In genomic region chr9:60407374-60407773, GRCm38 (mm10) we compare ENCODE assay signal across 15 mouse cellular contexts.
DNase-seq lines count a peak whose midpoint lies in the region; ATAC-seq and TF ChIP-seq lines count a peak whose summit lies in the region.
"Had no signal": no experiment of that assay in that cellular context is flagged by ENCODE, and none has a peak within 500 bp of the region (broad histone marks: within the 10 kb centered on the region; RNA-seq: fewer than 3 reads in every experiment).

No protein-coding gene starts in this region.

- H3K4me1 ChIP-seq in neural tube, embryonic 11.5 days (ENCODE audit: control insufficient read depth, insufficient read depth, low read length), result peaks cover 9% of the 10 kb centered on the region; the same call in 1 of the 2 replicates
- H3K4me1 ChIP-seq in neural tube, embryonic 15.5 days, result peaks cover 5% of the 10 kb centered on the region
- peaks cover 55% of the 10 kb centered on the region for H3K4me1 ChIP-seq in embryonic facial prominence, embryonic 10.5 days
- H3K4me1 ChIP-seq in olfactory bulb, adult 2 months (ENCODE audit: control insufficient read depth, insufficient read depth, low read length), result no peaks in the 10 kb centered on the region; the same call in 1 of the 2 replicates
- peaks cover 10% of the 10 kb centered on the region for H3K4me1 ChIP-seq in intestine, embryonic 16.5 days (ENCODE audit: control insufficient read depth, insufficient read depth, low read length)

- no peaks in the 10 kb centered on the region for H3K9me3 ChIP-seq in neural tube, embryonic 11.5 days (ENCODE audit: control insufficient read depth, low read length)
- H3K9me3 ChIP-seq in neural tube, embryonic 15.5 days (replicated peaks), result no peaks in the 10 kb centered on the region
- H3K9me3 ChIP-seq in embryonic facial prominence, embryonic 10.5 days, result no peaks in the 10 kb centered on the region
- no peaks in the 10 kb centered on the region for H3K9me3 ChIP-seq in intestine, embryonic 16.5 days (ENCODE audit: control insufficient read depth, low read length)
- H3K9me3 ChIP-seq: heart, embryonic 13.5 days; liver, embryonic 13.5 days; neural tube, embryonic 13.5 days had no signal

- DNase-seq in gastrocnemius, postnatal 14 days, result peak; percentile 19
- no peak for DNase-seq in gastrocnemius, postnatal 4 days (ENCODE audit: low spot score in 2 of 2)
- peak; percentile 21 for DNase-seq in neural tube, embryonic 11.5 days (ENCODE audit: low spot score)
- DNase-seq in embryonic facial prominence, embryonic 10.5 days (ENCODE audit: low spot score), result peak; percentile 66
- DNase-seq: cerebellum, adult 9-11 months; kidney, adult 18-20 months; layer of hippocampus, adult 9-11 months; liver, embryonic 13.5 days had no signal

- ATAC-seq in neural tube, embryonic 11.5 days (ENCODE audit: insufficient read depth, low FRiP score, low TSS enrichment), result no peak
- no peak for ATAC-seq in neural tube, embryonic 15.5 days (ENCODE audit: low FRiP score)
- ATAC-seq in intestine, embryonic 16.5 days, result no peak
- ATAC-seq in cerebellum, adult (ENCODE audit: insufficient number of reproducible peaks, low FRiP score, low TSS enrichment), result no peak

- no peak overlapping the region for H3K4me2 ChIP-seq in neural tube, embryonic 11.5 days (ENCODE audit: low read depth)
- no peak overlapping the region for H3K4me2 ChIP-seq in neural tube, embryonic 15.5 days
- no peak overlapping the region for H3K4me2 ChIP-seq in intestine, embryonic 16.5 days (ENCODE audit: low read depth, low read length)
- H3K4me2 ChIP-seq: heart, embryonic 13.5 days; liver, embryonic 13.5 days; neural tube, embryonic 13.5 days had no signal

- no peaks in the 10 kb centered on the region for H3K36me3 ChIP-seq in neural tube, embryonic 11.5 days (ENCODE audit: control insufficient read depth, insufficient read depth, low read length)
- H3K36me3 ChIP-seq in neural tube, embryonic 15.5 days, result no peaks in the 10 kb centered on the region
- H3K36me3 ChIP-seq in embryonic facial prominence, embryonic 10.5 days (replicated peaks), result no peaks in the 10 kb centered on the region
- H3K36me3 ChIP-seq in intestine, embryonic 16.5 days (ENCODE audit: control insufficient read depth, insufficient read depth, low read length), result no peaks in the 10 kb centered on the region
- H3K36me3 ChIP-seq: heart, embryonic 13.5 days; liver, embryonic 13.5 days; neural tube, embryonic 13.5 days had no signal

- H3K27ac ChIP-seq in neural tube, embryonic 11.5 days (ENCODE audit: low read depth, low read length), result no peak overlapping the region
- no peak overlapping the region for H3K27ac ChIP-seq in neural tube, embryonic 15.5 days (replicated peaks)
- H3K27ac ChIP-seq in embryonic facial prominence, embryonic 10.5 days (replicated peaks), result peak overlapping the region; percentile 25; the same call in 1 of the 2 replicates
- H3K27ac ChIP-seq in olfactory bulb, adult 2 months (ENCODE audit: insufficient read depth, low read depth, low read length), result no peak overlapping the region
- no peak overlapping the region for H3K27ac ChIP-seq in intestine, embryonic 16.5 days (ENCODE audit: low read length)
- H3K27ac ChIP-seq: heart, embryonic 13.5 days; liver, embryonic 13.5 days; macrophage; neural tube, embryonic 13.5 days had no signal

- no peak for TF ChIP-seq POLR2A in olfactory bulb, adult 2 months (IDR thresholded peaks at IDR 0.05; ENCODE audit: insufficient read depth, low read depth, low read length)

- H3K27me3 ChIP-seq in neural tube, embryonic 11.5 days (ENCODE audit: control insufficient read depth, insufficient read depth, low read length), result no peaks in the 10 kb centered on the region
- no peaks in the 10 kb centered on the region for H3K27me3 ChIP-seq in neural tube, embryonic 15.5 days (replicated peaks)
- no peaks in the 10 kb centered on the region for H3K27me3 ChIP-seq in embryonic facial prominence, embryonic 10.5 days (replicated peaks; ENCODE audit: low read depth, poor library complexity, severe bottlenecking)
- no peaks in the 10 kb centered on the region for H3K27me3 ChIP-seq in intestine, embryonic 16.5 days (replicated peaks; ENCODE audit: control insufficient read depth, insufficient read depth, low read length)
- H3K27me3 ChIP-seq: heart, embryonic 13.5 days; liver, embryonic 13.5 days; neural tube, embryonic 13.5 days had no signal

- WGBS in neural tube, embryonic 11.5 days, result 38% methylated on average over 1 of the region's 1 CpGs
- WGBS in neural tube, embryonic 15.5 days, result 33% methylated on average over 1 of the region's 1 CpGs
- WGBS in embryonic facial prominence, embryonic 10.5 days, result 9% methylated on average over 1 of the region's 1 CpGs
- WGBS in olfactory bulb, adult 2 months, result 9% methylated on average over 1 of the region's 1 CpGs
- WGBS in intestine, embryonic 16.5 days, result 19% methylated on average over 1 of the region's 1 CpGs

- no peak overlapping the region for H3K4me3 ChIP-seq in neural tube, embryonic 11.5 days (ENCODE audit: low read depth, low read length)
- no peak overlapping the region for H3K4me3 ChIP-seq in neural tube, embryonic 15.5 days (replicated peaks)
- no peak overlapping the region for H3K4me3 ChIP-seq in embryonic facial prominence, embryonic 10.5 days
- no peak overlapping the region for H3K4me3 ChIP-seq in olfactory bulb, adult 2 months (ENCODE audit: insufficient read depth, low read depth, low read length)
- H3K4me3 ChIP-seq in intestine, embryonic 16.5 days (ENCODE audit: low read length), result no peak overlapping the region
- H3K4me3 ChIP-seq: heart, embryonic 13.5 days; liver, embryonic 13.5 days; neural tube, embryonic 13.5 days had no signal

- intact Hi-C loops in gastrocnemius, postnatal 14 days (cut with DNase I; ENCODE audit: low total_unique reads), result no loop called here

- H3K9ac ChIP-seq in neural tube, embryonic 11.5 days (ENCODE audit: low read length), result no peak overlapping the region
- H3K9ac ChIP-seq in neural tube, embryonic 15.5 days (replicated peaks), result no peak overlapping the region
- no peak overlapping the region for H3K9ac ChIP-seq in intestine, embryonic 16.5 days (ENCODE audit: low read depth, low read length)
- H3K9ac ChIP-seq: heart, embryonic 13.5 days; liver, embryonic 13.5 days; neural tube, embryonic 13.5 days had no signal

- peak; percentile 9; the same call in 1 of the 2 replicates for TF ChIP-seq CTCF in olfactory bulb, adult 2 months (IDR thresholded peaks at IDR 0.05; ENCODE audit: insufficient read depth, low read depth, low read length)

Comparison
In these comparisons a context has a peak if more than half of its experiments do, and no peak if none do; other contexts are left out.
1. DNase-seq: peak in gastrocnemius, postnatal 14 days (single experiment), neural tube, embryonic 11.5 days (single experiment) and embryonic facial prominence, embryonic 10.5 days (single experiment); none in gastrocnemius, postnatal 4 days (0 of 2).